Mouse (Mus musculus) intestine, embryonic 14.5 days (tissue): ENCODE data around the gene Rufy2. TPM values are rescaled to one million over a fixed set of nuclear protein-coding genes. Genes with fewer than 3 reads are reported as not detected.

ENCODE experiments used
- ATAC-seq: fragments of 200-750 bp; cut with Nextera tagmentation; replicated peaks from 2 replicates; pipeline ENCODE4 v1.8.0; 2017; ENCODE audit warnings: low read depth, moderate number of reproducible peaks, moderate TSS enrichment, moderate library complexity; ENCODE audit not compliant: low FRiP score, low TSS enrichment
- DNase-seq: peaks from one replicate; pipeline ENCODE4 v3.0.0-alpha.2; 2018; ENCODE audit warnings: low spot score
- H3K27ac ChIP-seq: fragments of 300-500 bp; sonication (generic); 2 replicates; pipeline ENCODE4 v1.5.1; 2014; ENCODE audit warnings: low read depth, mild to moderate bottlenecking, control low read depth
- H3K27me3 ChIP-seq: fragments of 300-500 bp; sonication (generic); replicated peaks from 2 replicates; pipeline ENCODE4 v1.6.1; 2014; ENCODE audit warnings: low read length, control low read depth; ENCODE audit not compliant: control insufficient read depth, insufficient read depth
- H3K36me3 ChIP-seq: fragments of 300-500 bp; sonication (generic); 2 replicates; pipeline ENCODE4 v1.6.1; 2014; ENCODE audit warnings: low read length, control low read depth; ENCODE audit not compliant: control insufficient read depth, insufficient read depth
- H3K4me1 ChIP-seq: fragments of 300-500 bp; sonication (generic); replicated peaks from 2 replicates; pipeline ENCODE4 v1.6.1; 2014; ENCODE audit warnings: low read length, control low read depth, mixed read lengths; ENCODE audit not compliant: control insufficient read depth, insufficient read depth
- H3K4me2 ChIP-seq: fragments of 300-500 bp; sonication (generic); 2 replicates; pipeline ENCODE4 v1.6.1; 2014; ENCODE audit warnings: low read length
- H3K4me3 ChIP-seq: fragments of 300-500 bp; sonication (generic); 2 replicates; pipeline ENCODE4 v1.5.1; 2014; ENCODE audit warnings: low read depth, low read length, control low read depth, mixed read lengths
- H3K9ac ChIP-seq: fragments of 300-500 bp; sonication (generic); 2 replicates; pipeline ENCODE4 v1.6.1; 2014; ENCODE audit warnings: mild to moderate bottlenecking, low read length
- H3K9me3 ChIP-seq: fragments of 300-500 bp; sonication (generic); 2 replicates; pipeline ENCODE4 v1.6.1; 2016; ENCODE audit warnings: low read length, control low read depth; ENCODE audit not compliant: control insufficient read depth
- WGBS: fragments of 180-500 bp; shearing (Covaris S2); extraction: QIAGEN DNeasy Blood & Tissue Kit; methylation state at CpG from one replicate; pipeline ENCODE4 v1.1.7; 2014; 5-methylcytosine and 5-hydroxymethylcytosine counted together
- polyA plus RNA-seq: library from polyadenylated mRNA; unstranded; fragments of >200 nt; fragmentation: Nextera tagmentation; extraction: Ambion mirVana; gene quantifications from 2 replicates; pipeline ENCODE4 v1.2.1, GENCODE M21; 2014

The Rufy2 gene
- polyA plus RNA-seq, 1 experiment from 2014 or later: 20.0 TPM

- peaks cover 8% of the 10 kb centered on the region; the same call in 1 of the 2 replicates for H3K4me1 ChIP-seq
- H3K9ac ChIP-seq: no peak overlapping the region
- 83% methylated on average over 4 of the region's 4 CpGs for WGBS
- no peak overlapping the region for H3K4me3 ChIP-seq
- no peaks in the 10 kb centered on the region for H3K36me3 ChIP-seq
- no peak for ATAC-seq
- H3K27me3 ChIP-seq: no peaks in the 10 kb centered on the region
- DNase-seq: no peak
- H3K4me2 ChIP-seq: no peak overlapping the region
- H3K27ac ChIP-seq: no peak overlapping the region
- no peaks in the 10 kb centered on the region for H3K9me3 ChIP-seq
These were observed 48.4 kb downstream of the Rufy2 start for GRCm38 (mm10) chr10:63028396-63028795.

- Histone ChIP-seq H3K36me3 (no peaks in the 10 kb centered on the region), H3K27me3 (no peaks in the 10 kb centered on the region), H3K4me2 (no peak overlapping the region), H3K9me3 (no peaks in the 10 kb centered on the region), H3K27ac (no peak overlapping the region), H3K9ac (no peak overlapping the region), H3K4me1 (no peaks in the 10 kb centered on the region), H3K4me3 (no peak overlapping the region)
- DNase-seq (no peak), ATAC-seq (no peak)
- 80% methylated on average over 3 of the region's 3 CpGs for WGBS
These were observed 52.2 kb downstream of the Rufy2 start for GRCm38 (mm10) chr10:63032267-63032666.

- DNase-seq (no peak), ATAC-seq (no peak)
- Histone ChIP-seq H3K4me2 (no peak overlapping the region), H3K9me3 (no peaks in the 10 kb centered on the region), H3K9ac (no peak overlapping the region), H3K27me3 (no peaks in the 10 kb centered on the region), H3K36me3 (no peaks in the 10 kb centered on the region), H3K4me1 (no peaks in the 10 kb centered on the region), H3K27ac (no peak overlapping the region), H3K4me3 (no peak overlapping the region)
- WGBS: 69% methylated on average over 3 of the region's 3 CpGs
These were observed 52.9 kb downstream of the Rufy2 start for GRCm38 (mm10) chr10:63032956-63033355.

- no peak for DNase-seq
- Histone ChIP-seq H3K27me3 (no peaks in the 10 kb centered on the region), H3K36me3 (no peaks in the 10 kb centered on the region), H3K4me1 (no peaks in the 10 kb centered on the region), H3K4me3 (no peak overlapping the region), H3K9me3 (no peaks in the 10 kb centered on the region), H3K4me2 (no peak overlapping the region), H3K27ac (no peak overlapping the region), H3K9ac (no peak overlapping the region)
- 56% methylated on average over 14 of the region's 14 CpGs for WGBS
- ATAC-seq: peak; percentile 56; the same call in 1 of the 2 replicates
These were observed 58.7 kb downstream of the Rufy2 start for GRCm38 (mm10) chr10:63038571-63039320.

GRCm38 (mm10) chr10:63039867-63040628, 60.0 kb downstream of the Rufy2 start:
- Histone ChIP-seq H3K4me2 (no peak overlapping the region), H3K4me3 (no peak overlapping the region), H3K9me3 (no peaks in the 10 kb centered on the region), H3K27ac (no peak overlapping the region), H3K36me3 (no peaks in the 10 kb centered on the region), H3K27me3 (no peaks in the 10 kb centered on the region), H3K4me1 (no peaks in the 10 kb centered on the region), H3K9ac (no peak overlapping the region)
- no peak for ATAC-seq
- WGBS: 84% methylated on average over 5 of the region's 5 CpGs
- DNase-seq: no peak

- Histone ChIP-seq H3K9me3 (no peaks in the 10 kb centered on the region), H3K9ac (no peak overlapping the region), H3K27ac (no peak overlapping the region), H3K27me3 (no peaks in the 10 kb centered on the region), H3K36me3 (no peaks in the 10 kb centered on the region), H3K4me1 (no peaks in the 10 kb centered on the region), H3K4me3 (no peak overlapping the region), H3K4me2 (no peak overlapping the region)
- 72% methylated on average over 3 of the region's 3 CpGs for WGBS
- DNase-seq: no peak
- no peak for ATAC-seq
These were observed 63.1 kb downstream of the Rufy2 start for GRCm38 (mm10) chr10:63043154-63043553.

GRCm38 (mm10) chr10:63047751-63048150, 67.7 kb downstream of the Rufy2 start:
- H3K4me3 ChIP-seq: no peak overlapping the region
- no peak overlapping the region for H3K9ac ChIP-seq
- no peak overlapping the region for H3K27ac ChIP-seq
- no peak for ATAC-seq
- H3K4me1 ChIP-seq: no peaks in the 10 kb centered on the region
- no peak for DNase-seq
- H3K4me2 ChIP-seq: no peak overlapping the region
- H3K27me3 ChIP-seq: no peaks in the 10 kb centered on the region
- H3K9me3 ChIP-seq: no peaks in the 10 kb centered on the region
- no peaks in the 10 kb centered on the region for H3K36me3 ChIP-seq
- 89% methylated on average over 8 of the region's 8 CpGs for WGBS

GRCm38 (mm10) chr10:63049106-63049505, 69.1 kb downstream of the Rufy2 start:
- Histone ChIP-seq H3K27ac (no peak overlapping the region), H3K9me3 (no peaks in the 10 kb centered on the region), H3K9ac (no peak overlapping the region), H3K27me3 (no peaks in the 10 kb centered on the region), H3K36me3 (no peaks in the 10 kb centered on the region), H3K4me2 (no peak overlapping the region), H3K4me3 (no peak overlapping the region), H3K4me1 (no peaks in the 10 kb centered on the region)
- WGBS: 77% methylated on average over 1 of the region's 2 CpGs
- DNase-seq (no peak), ATAC-seq (no peak)
